Mouse (Mus musculus): ENCODE data around the gene Tiam2. TPM values are rescaled to one million over a fixed set of nuclear protein-coding genes. Genes with fewer than 3 reads are reported as not detected.

Tiam2 gene
- polyA plus RNA-seq, 1 experiment from 2014 or later = 11.9 TPM

DNA sequence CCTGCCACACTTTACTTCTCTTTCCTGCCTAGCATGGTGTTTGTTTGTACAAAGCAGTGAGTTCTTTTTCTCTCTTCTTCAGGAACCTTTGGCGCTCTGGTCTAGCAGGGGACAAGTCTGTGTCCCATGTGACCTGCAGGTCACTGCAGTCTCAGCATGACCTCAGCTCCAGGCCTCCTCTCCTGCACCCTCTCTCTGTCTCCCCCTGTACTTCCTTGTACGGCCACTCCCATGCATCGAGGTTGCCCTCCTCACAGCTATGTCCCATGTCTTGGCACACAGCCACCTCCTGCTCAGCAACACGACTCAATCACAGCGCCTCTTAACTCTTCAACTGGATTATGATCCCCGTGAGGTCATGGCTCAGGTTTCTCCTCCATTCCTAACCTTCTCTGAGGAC lies 26.9 kb upstream of the Tiam2 start:
- Histone ChIP-seq H3K4me3 (ENCODE audit: low read depth, low read length) (no peak overlapping the region), H3K27me3 (ENCODE audit: control insufficient read depth, insufficient read depth, low read length) (no peaks in the 10 kb centered on the region), H3K9ac (replicated peaks; ENCODE audit: low read length) (no peak overlapping the region), H3K4me2 (ENCODE audit: low read depth, low read length) (no peak overlapping the region), H3K4me1 (ENCODE audit: control insufficient read depth, insufficient read depth, low read length) (no peaks in the 10 kb centered on the region; the same call in 1 of the 2 replicates), H3K36me3 (replicated peaks; ENCODE audit: control insufficient read depth, insufficient read depth, low read depth, low read length) (no peaks in the 10 kb centered on the region), H3K9me3 (replicated peaks; ENCODE audit: control insufficient read depth, low read length) (no peaks in the 10 kb centered on the region), H3K27ac (replicated peaks; ENCODE audit: low read depth, low read length) (no peak overlapping the region)
- no peak for DNase-seq (ENCODE audit: low spot score)
- no peak for ATAC-seq (replicated peaks; ENCODE audit: insufficient number of reproducible peaks, low FRiP score, low TSS enrichment, low read depth)
- 77% methylated on average over 6 of the region's 6 CpGs for WGBS

GRCm38 (mm10) chr17:3305926-3306325 lies 20.4 kb upstream of the Tiam2 start:
- ATAC-seq (replicated peaks; ENCODE audit: insufficient number of reproducible peaks, low FRiP score, low TSS enrichment, low read depth) = no peak
- WGBS = 31% methylated on average over 2 of the region's 2 CpGs
- Histone ChIP-seq H3K36me3 (replicated peaks; ENCODE audit: control insufficient read depth, insufficient read depth, low read depth, low read length) (no peaks in the 10 kb centered on the region), H3K27ac (replicated peaks; ENCODE audit: low read depth, low read length) (no peak overlapping the region), H3K9ac (replicated peaks; ENCODE audit: low read length) (no peak overlapping the region), H3K27me3 (ENCODE audit: control insufficient read depth, insufficient read depth, low read length) (no peaks in the 10 kb centered on the region), H3K4me3 (ENCODE audit: low read depth, low read length) (no peak overlapping the region), H3K9me3 (replicated peaks; ENCODE audit: control insufficient read depth, low read length) (no peaks in the 10 kb centered on the region), H3K4me1 (ENCODE audit: control insufficient read depth, insufficient read depth, low read length) (no peaks in the 10 kb centered on the region), H3K4me2 (ENCODE audit: low read depth, low read length) (no peak overlapping the region)
- DNase-seq (ENCODE audit: low spot score) = no peak

GRCm38 (mm10) chr17:3313711-3314624 lies 12.4 kb upstream of the Tiam2 start:
- no peak overlapping the region; the same call in 1 of the 2 replicates for H3K27ac ChIP-seq (replicated peaks; ENCODE audit: low read depth, low read length)
- peak; percentile 97 for ATAC-seq (replicated peaks; ENCODE audit: insufficient number of reproducible peaks, low FRiP score, low TSS enrichment, low read depth)

GRCm38 (mm10) chr17:3314625-3315020 lies 11.8 kb upstream of the Tiam2 start:
- Histone ChIP-seq H3K36me3 (replicated peaks; ENCODE audit: control insufficient read depth, insufficient read depth, low read depth, low read length) (no peaks in the 10 kb centered on the region), H3K4me1 (ENCODE audit: control insufficient read depth, insufficient read depth, low read length) (no peaks in the 10 kb centered on the region), H3K9ac (replicated peaks; ENCODE audit: low read length) (peak overlapping the region; percentile 25; the same call in 1 of the 2 replicates), H3K27ac (replicated peaks; ENCODE audit: low read depth, low read length) (no peak overlapping the region; the same call in 1 of the 2 replicates), H3K27me3 (ENCODE audit: control insufficient read depth, insufficient read depth, low read length) (no peaks in the 10 kb centered on the region), H3K9me3 (replicated peaks; ENCODE audit: control insufficient read depth, low read length) (no peaks in the 10 kb centered on the region), H3K4me2 (ENCODE audit: low read depth, low read length) (peak overlapping the region; percentile 57), H3K4me3 (ENCODE audit: low read depth, low read length) (peak overlapping the region; percentile 21)
- peak; percentile 40; the same call in 1 of the 2 replicates for ATAC-seq (replicated peaks; ENCODE audit: insufficient number of reproducible peaks, low FRiP score, low TSS enrichment, low read depth)
- WGBS = 34% methylated on average over 3 of the region's 3 CpGs
- DNase-seq (ENCODE audit: low spot score) = peak; percentile 26

More at GRCm38 (mm10) chr17:3313711-3314624, 12.4 kb upstream of the Tiam2 start:
- DNase-seq (ENCODE audit: low spot score) = peak; percentile 90
- Histone ChIP-seq H3K9ac (replicated peaks; ENCODE audit: low read length) (peak overlapping the region; percentile 25; the same call in 1 of the 2 replicates), H3K4me3 (ENCODE audit: low read depth, low read length) (peak overlapping the region; percentile 21), H3K4me2 (ENCODE audit: low read depth, low read length) (peak overlapping the region; percentile 57), H3K27me3 (ENCODE audit: control insufficient read depth, insufficient read depth, low read length) (no peaks in the 10 kb centered on the region), H3K36me3 (replicated peaks; ENCODE audit: control insufficient read depth, insufficient read depth, low read depth, low read length) (no peaks in the 10 kb centered on the region), H3K9me3 (replicated peaks; ENCODE audit: control insufficient read depth, low read length) (no peaks in the 10 kb centered on the region), H3K4me1 (ENCODE audit: control insufficient read depth, insufficient read depth, low read length) (no peaks in the 10 kb centered on the region)
- whole genome bisulfite sequencing = 6% methylated on average over 59 of the region's 60 CpGs

- H3K27me3 ChIP-seq (ENCODE audit: control insufficient read depth, insufficient read depth, low read length) = no peaks in the 10 kb centered on the region
These were observed 10.8 kb upstream of the Tiam2 start for GRCm38 (mm10) chr17:3315581-3315980.

DNA sequence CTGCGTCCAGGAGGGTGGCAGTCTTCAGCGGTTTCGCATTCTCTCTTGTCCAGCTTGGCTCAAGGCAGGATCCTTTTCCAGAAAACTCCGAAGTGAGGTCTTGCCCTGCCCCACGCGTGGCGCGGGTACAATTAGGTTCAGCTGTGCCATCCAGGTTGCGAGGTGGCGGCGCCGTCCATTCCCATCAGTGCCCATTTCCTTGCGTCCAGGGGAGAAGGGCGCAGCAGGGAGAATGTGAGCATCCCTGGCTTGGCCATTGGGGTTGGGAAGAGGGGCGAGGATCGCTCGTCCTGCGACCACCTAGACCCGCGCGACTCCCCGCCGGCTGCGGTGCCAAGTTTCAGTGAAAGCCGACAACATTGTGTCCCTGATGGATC lies 518 bp downstream of the Tiam2 start:
- peak overlapping the region; percentile 92 for H3K4me2 ChIP-seq (ENCODE audit: low read depth, low read length)
- H3K27me3 ChIP-seq (ENCODE audit: control insufficient read depth, insufficient read depth, low read length) = no peaks in the 10 kb centered on the region
- no peak overlapping the region for H3K27ac ChIP-seq (replicated peaks; ENCODE audit: low read depth, low read length)
- H3K9ac ChIP-seq (replicated peaks; ENCODE audit: low read length) = peak overlapping the region; percentile 74
- H3K9me3 ChIP-seq (replicated peaks; ENCODE audit: control insufficient read depth, low read length) = no peaks in the 10 kb centered on the region
- peak overlapping the region; percentile 65 for H3K4me3 ChIP-seq (ENCODE audit: low read depth, low read length)
- WGBS = under 1% methylated on average over 25 of the region's 25 CpGs
- H3K36me3 ChIP-seq (replicated peaks; ENCODE audit: control insufficient read depth, insufficient read depth, low read depth, low read length) = no peaks in the 10 kb centered on the region
- ATAC-seq (replicated peaks; ENCODE audit: insufficient number of reproducible peaks, low FRiP score, low TSS enrichment, low read depth) (no peak), DNase-seq (ENCODE audit: low spot score) (no peak)
- H3K4me1 ChIP-seq (ENCODE audit: control insufficient read depth, insufficient read depth, low read length) = no peaks in the 10 kb centered on the region

More at GRCm38 (mm10) chr17:3315581-3315980, 10.8 kb upstream of the Tiam2 start:
- no peaks in the 10 kb centered on the region for H3K9me3 ChIP-seq (replicated peaks; ENCODE audit: control insufficient read depth, low read length)
- H3K4me3 ChIP-seq (ENCODE audit: low read depth, low read length) = no peak overlapping the region
- no peak overlapping the region for H3K27ac ChIP-seq (replicated peaks; ENCODE audit: low read depth, low read length)
- 96% methylated on average over 4 of the region's 4 CpGs for WGBS
- H3K4me1 ChIP-seq (ENCODE audit: control insufficient read depth, insufficient read depth, low read length) = no peaks in the 10 kb centered on the region
- H3K4me2 ChIP-seq (ENCODE audit: low read depth, low read length) = no peak overlapping the region
- ATAC-seq (replicated peaks; ENCODE audit: insufficient number of reproducible peaks, low FRiP score, low TSS enrichment, low read depth) (no peak), DNase-seq (ENCODE audit: low spot score) (no peak)
- no peaks in the 10 kb centered on the region for H3K36me3 ChIP-seq (replicated peaks; ENCODE audit: control insufficient read depth, insufficient read depth, low read depth, low read length)
- no peak overlapping the region for H3K9ac ChIP-seq (replicated peaks; ENCODE audit: low read length)

GRCm38 (mm10) chr17:3327335-3327734 lies 962 bp downstream of the Tiam2 start:
- Histone ChIP-seq H3K27ac (replicated peaks; ENCODE audit: low read depth, low read length) (no peak overlapping the region), H3K36me3 (replicated peaks; ENCODE audit: control insufficient read depth, insufficient read depth, low read depth, low read length) (no peaks in the 10 kb centered on the region), H3K9ac (replicated peaks; ENCODE audit: low read length) (peak overlapping the region; percentile 74; the same call in 1 of the 2 replicates), H3K4me2 (ENCODE audit: low read depth, low read length) (peak overlapping the region; percentile 92), H3K9me3 (replicated peaks; ENCODE audit: control insufficient read depth, low read length) (no peaks in the 10 kb centered on the region), H3K4me3 (ENCODE audit: low read depth, low read length) (peak overlapping the region; percentile 65), H3K4me1 (ENCODE audit: control insufficient read depth, insufficient read depth, low read length) (no peaks in the 10 kb centered on the region), H3K27me3 (ENCODE audit: control insufficient read depth, insufficient read depth, low read length) (no peaks in the 10 kb centered on the region)
- DNase-seq (ENCODE audit: low spot score) = no peak
- no peak for ATAC-seq (replicated peaks; ENCODE audit: insufficient number of reproducible peaks, low FRiP score, low TSS enrichment, low read depth)
- WGBS = 5% methylated on average over 14 of the region's 14 CpGs

GRCm38 (mm10) chr17:3328820-3329219 lies 2.4 kb downstream of the Tiam2 start:
- no peaks in the 10 kb centered on the region for H3K36me3 ChIP-seq (replicated peaks; ENCODE audit: control insufficient read depth, insufficient read depth, low read depth, low read length)
- no peak for ATAC-seq (replicated peaks; ENCODE audit: insufficient number of reproducible peaks, low FRiP score, low TSS enrichment, low read depth)
- H3K27me3 ChIP-seq (ENCODE audit: control insufficient read depth, insufficient read depth, low read length) = no peaks in the 10 kb centered on the region
- WGBS = 84% methylated on average over 4 of the region's 4 CpGs
- H3K9ac ChIP-seq (replicated peaks; ENCODE audit: low read length) = no peak overlapping the region
- no peak overlapping the region for H3K4me3 ChIP-seq (ENCODE audit: low read depth, low read length)
- no peaks in the 10 kb centered on the region for H3K4me1 ChIP-seq (ENCODE audit: control insufficient read depth, insufficient read depth, low read length)
- no peaks in the 10 kb centered on the region for H3K9me3 ChIP-seq (replicated peaks; ENCODE audit: control insufficient read depth, low read length)
- H3K4me2 ChIP-seq (ENCODE audit: low read depth, low read length) = no peak overlapping the region
- no peak overlapping the region for H3K27ac ChIP-seq (replicated peaks; ENCODE audit: low read depth, low read length)
- no peak for DNase-seq (ENCODE audit: low spot score)
